Mouse (Mus musculus) embryonic facial prominence, embryonic 14.5 days (tissue): ENCODE data around the gene Gm3776. TPM values are rescaled to one million over a fixed set of nuclear protein-coding genes. Genes with fewer than 3 reads are reported as not detected.
"Not testable (repeated sequence)": the region's sequence is repeated elsewhere in the genome, so short reads cannot be mapped to it uniquely, and the experiment has no call there.

Source experiments
- ATAC-seq: fragments of 200-750 bp; cut with Nextera tagmentation; 2 replicates; pipeline ENCODE4 v1.8.0; 2017; ENCODE audit warnings: low read depth, moderate number of reproducible peaks, moderate TSS enrichment
- DNase-seq: peaks from one replicate; pipeline ENCODE4 v3.0.0-alpha.2; 2015; ENCODE audit warnings: low spot score
- H3K27ac ChIP-seq: fragments of 300-500 bp; sonication (generic); replicated peaks from 2 replicates; pipeline ENCODE4 v1.5.1; 2014; ENCODE audit warnings: low read depth, mild to moderate bottlenecking, low read length, moderate library complexity
- H3K27me3 ChIP-seq: fragments of 300-500 bp; sonication (generic); replicated peaks from 2 replicates; pipeline ENCODE4 v1.6.1; 2014; ENCODE audit warnings: low read length; ENCODE audit not compliant: control insufficient read depth, insufficient read depth
- H3K36me3 ChIP-seq: fragments of 300-500 bp; sonication (generic); 2 replicates; pipeline ENCODE4 v1.6.1; 2014; ENCODE audit warnings: low read length, mixed read lengths; ENCODE audit not compliant: control insufficient read depth, insufficient read depth
- H3K4me1 ChIP-seq: fragments of 300-500 bp; sonication (generic); 2 replicates; pipeline ENCODE4 v1.6.1; 2014; ENCODE audit warnings: antibody characterized with exemption, low read length; ENCODE audit not compliant: control insufficient read depth, insufficient read depth
- H3K4me2 ChIP-seq: fragments of 300-500 bp; sonication (generic); 2 replicates; pipeline ENCODE4 v1.6.1; 2014; ENCODE audit warnings: low read depth, mild to moderate bottlenecking, low read length, moderate library complexity, mixed read lengths
- H3K4me3 ChIP-seq: fragments of 300-500 bp; sonication (generic); 2 replicates; pipeline ENCODE4 v1.5.1; 2014; ENCODE audit warnings: low read depth, mild to moderate bottlenecking, low read length
- H3K9ac ChIP-seq: fragments of 300-500 bp; sonication (generic); 2 replicates; pipeline ENCODE4 v1.6.1; 2014; ENCODE audit warnings: low read depth, mild to moderate bottlenecking, low read length, moderate library complexity, mixed read lengths
- H3K9me3 ChIP-seq: fragments of 300-500 bp; sonication (generic); 2 replicates; pipeline ENCODE4 v1.6.1; 2016; ENCODE audit warnings: low read length; ENCODE audit not compliant: control insufficient read depth
- WGBS: fragments of 180-500 bp; shearing (Covaris S2); extraction: QIAGEN DNeasy Blood & Tissue Kit; methylation state at CpG from one replicate; pipeline ENCODE4 v1.1.7; 2014; 5-methylcytosine and 5-hydroxymethylcytosine counted together
- polyA plus RNA-seq: library from polyadenylated mRNA; unstranded; fragments of >200 nt; fragmentation: Nextera tagmentation; extraction: Ambion mirVana; gene quantifications from 2 replicates; pipeline ENCODE4 v1.2.1, GENCODE M21; 2014

The Gm3776 gene
- polyA plus RNA-seq, 1 experiment from 2014 or later, result 2.0 TPM

GRCm38 (mm10) chr9:78223221-78223902 lies 33.6 kb upstream of the Gm3776 start:
- 47% methylated on average over 10 of the region's 10 CpGs for WGBS
- H3K4me3 ChIP-seq, result no peak overlapping the region
- ATAC-seq, result no peak
- DNase-seq, result no peak
- no peak overlapping the region for H3K27ac ChIP-seq
- no peaks in the 10 kb centered on the region for H3K9me3 ChIP-seq
- no peaks in the 10 kb centered on the region for H3K4me1 ChIP-seq
- no peak overlapping the region for H3K9ac ChIP-seq
- H3K27me3 ChIP-seq, result no peaks in the 10 kb centered on the region
- no peak overlapping the region for H3K4me2 ChIP-seq
- H3K36me3 ChIP-seq, result no peaks in the 10 kb centered on the region

DNA sequence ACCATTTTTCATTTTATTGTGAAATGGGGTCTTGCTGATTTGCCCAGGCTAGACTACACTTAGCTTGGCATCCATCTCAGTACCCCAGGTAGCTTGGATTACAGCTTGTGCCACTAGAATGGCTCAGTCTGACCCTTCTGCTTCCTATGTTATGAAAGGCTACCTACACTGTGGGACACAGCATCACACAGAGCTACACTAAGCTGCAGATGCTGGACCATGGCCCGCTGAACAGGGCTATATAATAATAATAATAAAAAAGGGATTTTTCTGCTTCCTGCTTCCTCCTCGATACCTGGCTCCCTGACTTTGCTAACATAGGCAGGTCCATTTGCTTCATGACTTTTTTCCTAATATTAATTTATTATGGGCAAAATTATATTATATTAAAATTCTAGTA lies 32.5 kb upstream of the Gm3776 start:
- DNase-seq, result no peak
- Histone ChIP-seq H3K9me3 (no peaks in the 10 kb centered on the region), H3K27ac (no peak overlapping the region), H3K4me2 (no peak overlapping the region), H3K27me3 (no peaks in the 10 kb centered on the region), H3K4me1 (no peaks in the 10 kb centered on the region), H3K9ac (no peak overlapping the region), H3K4me3 (no peak overlapping the region), H3K36me3 (no peaks in the 10 kb centered on the region)
- 84% methylated on average over 2 of the region's 2 CpGs for WGBS
- no peak for ATAC-seq

DNA sequence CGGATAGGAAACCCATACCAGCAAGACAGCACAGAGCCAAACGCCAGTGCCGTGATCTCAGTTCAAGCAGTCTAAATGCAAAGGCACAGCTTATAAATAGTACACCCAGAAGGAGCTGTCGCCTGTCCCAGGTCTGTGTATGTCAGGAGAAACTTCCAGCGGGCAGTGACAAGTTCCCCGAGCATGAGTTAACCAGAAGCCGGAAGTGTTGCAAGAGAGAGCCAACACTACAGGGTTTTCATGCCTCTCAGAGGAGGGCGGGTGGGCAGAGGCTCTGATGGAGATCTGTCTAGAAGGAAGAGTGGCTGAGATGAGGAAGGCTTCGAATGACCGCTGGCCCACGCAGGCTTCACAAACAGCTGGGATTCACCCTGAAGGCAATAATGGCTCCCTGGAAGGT lies 31.6 kb upstream of the Gm3776 start:
- ATAC-seq (no peak), DNase-seq (no peak)
- no peak overlapping the region for H3K4me2 ChIP-seq
- no peak overlapping the region for H3K27ac ChIP-seq
- H3K9me3 ChIP-seq, result no peaks in the 10 kb centered on the region
- H3K36me3 ChIP-seq, result no peaks in the 10 kb centered on the region
- no peak overlapping the region for H3K4me3 ChIP-seq
- H3K9ac ChIP-seq, result no peak overlapping the region
- WGBS, result 69% methylated on average over 11 of the region's 11 CpGs
- no peaks in the 10 kb centered on the region for H3K27me3 ChIP-seq
- no peaks in the 10 kb centered on the region for H3K4me1 ChIP-seq

DNA sequence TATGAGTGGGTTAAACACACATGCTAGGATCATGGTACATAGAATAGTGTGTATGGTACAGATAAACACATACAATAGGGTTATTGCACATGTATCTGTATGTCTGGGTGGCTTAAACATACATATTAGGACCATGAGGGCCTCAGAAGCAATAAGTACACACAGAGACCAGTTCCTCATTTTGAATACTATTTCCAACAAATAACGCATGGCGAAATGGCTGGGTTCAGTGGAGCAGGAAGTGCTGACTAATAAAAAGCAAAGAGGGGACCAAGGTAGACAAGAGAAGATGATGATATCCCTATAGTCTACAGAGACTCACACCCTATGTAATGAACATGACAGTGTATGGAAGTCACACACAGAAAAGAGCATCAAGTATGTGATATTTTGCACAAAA lies 28.8 kb upstream of the Gm3776 start:
- no peak overlapping the region for H3K9ac ChIP-seq
- H3K27me3 ChIP-seq, result no peaks in the 10 kb centered on the region
- no peaks in the 10 kb centered on the region for H3K9me3 ChIP-seq
- no peak overlapping the region for H3K4me3 ChIP-seq
- 92% methylated on average over 2 of the region's 2 CpGs for WGBS
- DNase-seq (no peak), ATAC-seq (no peak)
- H3K27ac ChIP-seq, result no peak overlapping the region
- no peak overlapping the region for H3K4me2 ChIP-seq
- H3K4me1 ChIP-seq, result no peaks in the 10 kb centered on the region
- no peaks in the 10 kb centered on the region for H3K36me3 ChIP-seq

GRCm38 (mm10) chr9:78229658-78230057 lies 27.3 kb upstream of the Gm3776 start:
- not testable (repeated sequence) for ATAC-seq, H3K36me3 ChIP-seq, H3K4me1 ChIP-seq, H3K9ac ChIP-seq, H3K9me3 ChIP-seq, DNase-seq, H3K27ac ChIP-seq, H3K27me3 ChIP-seq, H3K4me2 ChIP-seq, H3K4me3 ChIP-seq
- WGBS, result 34% methylated on average over 3 of the region's 3 CpGs

DNA sequence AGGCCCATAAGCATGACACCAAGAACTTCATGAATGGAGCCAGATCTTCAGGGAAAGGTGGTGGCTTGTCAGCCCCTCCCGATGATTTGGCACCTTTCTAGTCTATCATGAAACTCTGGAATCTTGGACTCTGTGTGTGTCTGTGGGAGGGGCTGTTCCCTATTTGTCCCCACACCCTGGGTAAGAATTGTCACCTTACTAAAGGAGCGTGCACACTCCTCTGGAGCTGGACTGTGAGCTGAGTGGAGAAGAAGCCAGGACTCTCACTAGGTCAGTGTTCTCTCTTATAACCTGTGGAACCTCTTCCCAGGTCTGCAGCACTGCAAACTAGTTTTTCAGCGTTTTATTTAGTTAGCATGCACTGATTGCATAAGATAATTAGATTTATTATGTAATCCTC lies 26.5 kb upstream of the Gm3776 start, which contains the start of gene Gsta1:
Gene Gsta1, plus strand, starts transcription at position 196 of the 400 bp plus-strand sequence.
- not testable (repeated sequence) for H3K9me3 ChIP-seq, H3K4me1 ChIP-seq, DNase-seq, H3K27ac ChIP-seq, H3K4me3 ChIP-seq, H3K9ac ChIP-seq, H3K36me3 ChIP-seq, ATAC-seq, H3K27me3 ChIP-seq, H3K4me2 ChIP-seq
- 79% methylated on average over 1 of the region's 3 CpGs for WGBS

- not testable (repeated sequence) for H3K9me3 ChIP-seq, DNase-seq, H3K27me3 ChIP-seq, H3K4me3 ChIP-seq, H3K4me2 ChIP-seq, H3K27ac ChIP-seq, ATAC-seq, H3K36me3 ChIP-seq, H3K9ac ChIP-seq, H3K4me1 ChIP-seq
- WGBS, result no CpG with 5 or more reads among the region's 10 CpGs
These were observed 23.7 kb upstream of the Gm3776 start for GRCm38 (mm10) chr9:78233121-78233695.

DNA sequence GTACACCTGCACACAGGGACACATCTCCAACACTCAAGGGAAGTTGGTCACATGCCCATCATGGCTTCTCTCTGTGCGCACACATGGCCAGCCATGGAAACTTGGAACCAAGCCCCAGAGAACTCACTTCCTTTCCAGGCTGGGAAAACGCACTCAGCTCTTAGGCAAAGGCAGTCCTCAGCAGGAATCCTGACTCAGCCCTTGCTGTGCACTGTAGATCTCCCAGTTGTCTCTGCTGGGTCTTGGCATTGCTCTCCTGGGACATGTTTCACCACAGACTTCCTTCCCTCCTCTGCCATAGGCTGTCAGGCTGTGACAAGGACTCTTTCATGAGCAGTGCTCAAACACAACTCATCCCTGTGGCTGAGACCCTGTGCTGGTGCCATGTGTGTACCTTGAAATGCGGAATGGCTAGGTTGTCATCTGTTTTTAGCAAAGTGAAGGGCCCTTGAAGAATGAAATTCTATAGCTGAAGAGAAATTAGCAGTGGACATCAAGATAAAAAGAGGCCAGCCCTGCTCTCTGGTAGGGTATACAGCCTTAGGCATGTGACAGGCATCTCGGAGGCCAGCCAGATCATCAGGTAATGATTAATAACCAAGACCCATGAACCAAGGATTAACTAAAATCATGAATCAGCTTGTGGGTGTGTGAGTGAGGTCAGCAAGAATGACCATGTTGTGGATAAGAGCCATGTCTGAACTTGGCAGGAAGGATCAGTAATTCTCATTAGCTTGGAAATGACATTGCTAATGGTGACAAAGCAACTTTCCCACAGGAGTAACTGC lies 1.1 kb upstream of the Gm3776 start:
- ATAC-seq, result not testable (repeated sequence)

More for the DNA sequence above, 1.1 kb upstream of the Gm3776 start:
- not testable (repeated sequence) for H3K27ac ChIP-seq, H3K36me3 ChIP-seq, H3K9me3 ChIP-seq, DNase-seq, H3K27me3 ChIP-seq, H3K4me3 ChIP-seq, H3K4me2 ChIP-seq, H3K4me1 ChIP-seq, H3K9ac ChIP-seq
- 54% methylated on average over 3 of the region's 4 CpGs for WGBS
